Mouse (Mus musculus): ENCODE measurements around the gene Procr.

Procr gene

GRCm38 (mm10) chr2:155749394-155749793 is 1.5 kb upstream of the Procr start:
- DNase-seq (ENCODE audit: extremely low spot score, low read depth, low spot score), result no peak

- DNase-seq (ENCODE audit: extremely low spot score, low read depth, low spot score), result no peak
Observed at GRCm38 (mm10) chr2:155755746-155756145, 4.8 kb downstream of the Procr start.

GRCm38 (mm10) chr2:155756855-155757566 is 6.1 kb downstream of the Procr start:
- no peak for DNase-seq (ENCODE audit: extremely low spot score, low read depth, low spot score)

DNA sequence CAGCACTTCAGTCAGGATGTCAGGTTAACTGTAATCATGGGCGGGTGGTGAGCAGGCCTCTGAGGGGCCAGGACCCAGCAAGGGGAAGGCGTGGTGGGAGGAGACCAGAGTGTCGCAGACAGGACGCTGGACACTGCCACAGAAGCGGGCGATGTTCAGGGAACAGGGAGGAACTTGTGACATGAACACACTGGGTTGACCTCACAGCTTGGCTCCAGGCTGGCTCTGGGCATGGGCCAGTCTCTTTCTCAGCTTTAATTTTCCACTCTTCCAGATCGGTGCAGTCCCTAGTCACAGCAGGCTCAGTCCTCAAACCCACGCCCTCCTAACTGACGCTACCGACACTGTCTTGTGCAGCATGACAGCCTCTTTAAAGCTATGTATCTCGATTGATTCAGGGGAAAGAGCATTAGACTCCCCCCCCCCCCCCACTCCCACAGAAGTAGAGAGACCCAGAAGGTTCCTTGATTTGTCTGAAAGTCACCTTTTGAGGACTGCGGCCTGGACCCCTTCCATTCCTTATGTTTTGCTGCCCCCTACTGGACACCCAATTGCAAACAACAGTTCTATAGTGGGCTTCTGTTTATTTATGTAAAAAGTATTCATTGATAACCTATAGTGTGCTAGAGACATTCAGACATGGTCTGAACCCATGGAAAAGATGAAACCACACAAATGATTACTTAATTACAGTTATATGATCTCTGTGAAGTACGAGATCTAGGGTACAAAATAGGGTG is 13.9 kb downstream of the Procr start:
- peak; percentile 52 for DNase-seq (ENCODE audit: extremely low spot score, low read depth, low spot score)

DNA sequence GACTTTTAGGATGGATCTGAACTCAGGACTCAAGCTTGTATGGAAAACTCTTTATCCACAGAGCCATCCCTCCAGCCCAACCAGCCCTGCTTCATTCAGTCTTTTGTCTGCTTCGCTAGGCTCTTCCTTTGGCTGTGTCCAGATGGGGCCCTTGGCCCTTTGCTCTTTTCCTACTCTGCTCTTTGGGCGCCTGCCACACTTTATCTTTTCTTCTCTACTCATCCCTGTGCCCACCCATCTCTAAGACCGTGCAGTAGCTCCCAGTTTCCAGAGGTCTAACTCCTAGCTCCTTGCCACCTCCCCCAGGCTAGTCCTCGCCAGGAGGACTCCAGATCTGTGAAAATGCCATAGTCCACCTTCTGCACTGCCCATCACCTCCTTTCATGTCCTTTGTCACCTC is 22.7 kb downstream of the Procr start:
- no peak for DNase-seq (ENCODE audit: extremely low spot score, low read depth, low spot score)

DNA sequence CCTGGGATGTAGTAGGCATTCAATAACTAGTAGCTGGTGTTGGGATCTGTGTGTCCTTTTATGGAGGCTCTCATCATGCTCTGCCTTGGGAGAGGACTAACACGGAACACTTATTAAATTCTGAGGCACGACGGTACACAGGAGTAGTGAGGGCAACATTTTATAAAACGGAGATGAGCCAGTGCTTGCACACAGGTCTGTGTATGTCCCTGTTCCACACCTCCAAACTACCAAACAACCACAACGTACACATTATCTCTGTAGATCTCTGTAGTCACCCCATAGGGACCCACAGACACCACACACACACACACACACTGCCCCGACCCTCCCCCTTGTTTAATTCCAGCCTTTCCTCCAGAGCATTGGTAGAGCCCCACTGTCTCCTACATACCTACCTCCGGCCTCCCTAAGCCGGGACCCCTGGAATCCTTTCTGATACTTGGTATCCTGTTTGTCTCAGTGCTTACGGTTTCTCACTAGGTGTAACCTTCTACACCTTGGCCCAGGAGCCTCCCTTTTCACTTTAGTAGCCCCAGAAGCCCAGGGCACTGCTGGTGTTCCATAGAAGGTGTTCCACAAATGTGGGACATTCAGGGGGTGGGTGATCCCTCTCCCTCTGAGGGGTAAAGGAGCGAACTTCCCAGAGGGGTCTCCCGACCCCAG is 23.5 kb downstream of the Procr start:
- no peak for DNase-seq (ENCODE audit: extremely low spot score, low read depth, low spot score)

- DNase-seq (ENCODE audit: extremely low spot score, low read depth, low spot score), result no peak
Observed at GRCm38 (mm10) chr2:155774927-155775684, 24.2 kb downstream of the Procr start, which contains the start of gene Mmp24. TSS of gene Mmp24 (plus strand) at chr2:155775342.

DNA sequence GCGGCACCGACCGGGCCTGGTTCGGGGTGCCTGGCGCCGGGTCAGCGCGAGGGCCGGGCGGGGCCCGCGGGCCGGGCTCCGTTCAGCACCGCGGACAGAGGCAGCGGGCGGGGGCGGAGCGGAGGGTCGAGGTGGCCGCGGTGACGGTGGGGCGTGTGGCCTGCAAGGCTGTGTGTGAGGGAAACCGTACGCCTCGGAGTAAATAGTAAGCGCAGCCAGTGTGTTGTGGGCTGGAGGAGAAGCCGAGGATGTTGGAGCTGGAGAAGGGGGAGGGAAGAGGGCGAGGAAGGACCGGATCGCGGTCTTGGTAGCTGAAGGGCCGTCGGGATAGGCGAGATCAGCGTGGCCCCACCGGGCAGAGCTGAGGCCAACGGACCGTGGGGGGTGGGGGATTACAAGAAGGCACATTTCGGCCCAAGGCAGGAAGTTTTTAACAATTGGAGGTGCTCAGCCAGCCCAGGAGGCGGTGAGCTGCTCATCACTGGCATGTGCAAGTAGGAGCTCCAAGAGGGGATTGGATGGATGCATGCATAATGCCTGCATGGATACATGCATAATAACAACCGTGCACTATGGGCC is 24.9 kb downstream of the Procr start:
- no peak for DNase-seq (ENCODE audit: extremely low spot score, low read depth, low spot score)

DNA sequence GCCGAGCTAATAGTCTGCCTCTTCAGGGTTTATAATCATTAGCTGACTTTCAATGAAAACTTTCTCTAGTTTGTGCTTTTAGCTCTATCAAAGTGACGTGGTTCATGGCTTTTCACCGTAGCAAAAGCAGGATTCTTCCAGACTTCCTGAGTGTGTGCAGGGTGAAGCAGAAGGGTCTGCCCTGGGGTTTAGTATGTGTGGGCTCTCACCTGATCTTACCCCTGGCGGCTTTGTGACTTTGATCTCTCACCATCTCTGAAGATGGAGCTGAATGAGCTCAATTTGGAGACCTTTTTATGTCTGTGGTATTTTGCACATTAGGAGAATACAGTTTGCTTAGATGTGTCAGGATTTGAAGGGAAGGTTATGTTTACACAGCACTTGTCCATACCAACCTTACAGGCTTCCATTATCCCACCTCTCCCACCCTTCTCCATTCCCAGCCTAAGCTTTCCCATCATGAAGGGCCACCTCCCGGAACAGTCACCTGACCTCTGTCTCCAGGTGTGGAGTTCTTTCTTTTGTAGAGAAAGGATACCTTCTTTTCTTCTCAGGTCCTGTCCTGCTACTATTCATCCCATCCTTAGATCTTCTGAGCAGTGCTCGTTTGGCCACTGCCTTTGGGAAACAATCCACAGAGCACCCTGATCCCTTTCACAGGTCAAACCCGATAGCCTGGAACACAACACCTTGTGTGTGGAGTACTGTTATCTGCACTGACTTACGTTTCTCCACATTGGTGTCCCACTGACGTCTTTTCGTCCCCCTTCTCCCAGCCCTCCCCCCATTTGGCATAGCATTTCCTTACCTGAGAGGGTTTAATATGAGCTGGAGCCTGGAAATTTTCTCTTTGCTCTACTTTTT is 26.1 kb downstream of the Procr start:
- DNase-seq (ENCODE audit: extremely low spot score, low read depth, low spot score), result no peak

- DNase-seq (ENCODE audit: extremely low spot score, low read depth, low spot score), result no peak
Observed at GRCm38 (mm10) chr2:155777688-155777985, 26.7 kb downstream of the Procr start.

DNA sequence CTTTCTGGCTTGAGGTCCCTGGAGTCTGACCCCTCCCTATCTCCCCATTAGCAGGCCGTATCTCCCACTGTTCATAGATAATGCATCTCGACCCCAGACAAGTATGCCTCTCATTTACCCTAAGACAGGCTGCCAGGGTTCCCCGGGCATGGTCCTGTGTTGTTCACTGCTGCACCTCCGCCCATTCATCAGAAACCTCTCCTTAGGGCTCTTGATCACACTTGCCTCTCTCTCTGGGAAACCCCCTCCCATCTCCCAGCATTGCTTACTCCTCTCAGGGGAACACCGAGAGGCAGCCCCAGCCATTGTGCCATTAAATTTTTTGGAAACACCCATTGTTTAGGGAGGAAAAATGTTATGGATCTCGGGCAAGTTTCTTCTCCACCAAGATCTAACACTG is 27.1 kb downstream of the Procr start:
- DNase-seq (ENCODE audit: extremely low spot score, low read depth, low spot score), result no peak

GRCm38 (mm10) chr2:155779066-155779465 is 28.1 kb downstream of the Procr start:
- no peak for DNase-seq (ENCODE audit: extremely low spot score, low read depth, low spot score)

DNA sequence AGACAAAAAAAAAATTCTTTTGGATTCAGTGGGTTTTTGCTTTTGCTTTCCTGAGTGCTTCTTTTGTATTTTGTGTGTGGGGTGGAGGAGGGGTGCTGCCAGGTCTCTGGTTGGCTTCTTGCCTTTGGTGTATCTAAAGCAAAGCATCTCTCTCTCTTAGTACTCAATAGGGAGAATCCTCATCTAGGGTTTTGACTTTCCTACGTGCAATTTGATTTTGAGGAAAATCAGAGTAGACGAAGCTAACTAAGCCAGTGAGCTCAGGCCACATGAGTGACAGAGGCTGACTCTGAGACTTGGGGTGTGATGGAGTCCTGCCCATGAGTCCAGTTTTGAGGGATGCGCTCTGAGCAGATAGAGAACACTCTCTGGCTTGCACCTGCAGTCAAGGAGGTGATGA is 28.6 kb downstream of the Procr start:
- DNase-seq (ENCODE audit: extremely low spot score, low read depth, low spot score), result no peak

DNA sequence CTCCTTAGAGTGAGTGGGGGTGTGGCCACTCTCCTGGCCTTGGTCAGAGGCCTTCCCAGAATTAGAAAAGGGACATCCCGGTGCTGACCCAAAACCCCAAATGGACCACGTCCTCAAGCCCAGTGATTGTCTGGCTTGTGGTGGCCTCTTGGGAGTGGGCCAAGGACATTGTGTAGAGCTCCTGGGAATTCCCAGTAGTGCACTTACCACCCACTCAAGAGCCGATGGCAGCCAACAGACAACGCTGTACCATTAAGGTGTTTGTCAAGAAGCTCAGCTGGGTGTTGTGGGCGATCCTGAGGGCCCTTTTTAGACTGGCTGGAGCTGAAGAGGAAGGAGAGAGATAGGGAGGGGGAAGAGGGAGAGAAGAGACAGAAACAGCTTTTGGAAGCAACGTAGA is 33.6 kb downstream of the Procr start:
- DNase-seq (ENCODE audit: extremely low spot score, low read depth, low spot score), result no peak

DNA sequence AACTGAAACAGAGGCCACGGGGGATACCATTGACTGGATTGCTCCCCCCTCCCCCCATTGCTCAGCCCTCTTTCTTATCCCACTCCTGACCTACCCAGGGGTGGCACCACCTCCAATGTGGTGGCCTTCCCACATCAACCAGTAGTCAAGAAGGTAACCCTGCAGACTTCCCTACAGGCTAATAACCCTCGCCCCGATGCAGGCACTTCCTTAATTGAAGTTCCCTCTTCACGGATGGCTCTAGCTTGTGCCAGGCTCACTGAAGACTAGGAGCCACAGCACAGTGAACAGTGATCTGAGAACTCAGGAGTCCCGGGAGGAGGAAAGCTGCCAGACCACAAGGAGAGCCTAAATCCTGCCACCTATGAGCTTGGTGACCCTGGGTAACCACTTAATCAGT is 36.0 kb downstream of the Procr start:
- no peak for DNase-seq (ENCODE audit: extremely low spot score, low read depth, low spot score)

DNA sequence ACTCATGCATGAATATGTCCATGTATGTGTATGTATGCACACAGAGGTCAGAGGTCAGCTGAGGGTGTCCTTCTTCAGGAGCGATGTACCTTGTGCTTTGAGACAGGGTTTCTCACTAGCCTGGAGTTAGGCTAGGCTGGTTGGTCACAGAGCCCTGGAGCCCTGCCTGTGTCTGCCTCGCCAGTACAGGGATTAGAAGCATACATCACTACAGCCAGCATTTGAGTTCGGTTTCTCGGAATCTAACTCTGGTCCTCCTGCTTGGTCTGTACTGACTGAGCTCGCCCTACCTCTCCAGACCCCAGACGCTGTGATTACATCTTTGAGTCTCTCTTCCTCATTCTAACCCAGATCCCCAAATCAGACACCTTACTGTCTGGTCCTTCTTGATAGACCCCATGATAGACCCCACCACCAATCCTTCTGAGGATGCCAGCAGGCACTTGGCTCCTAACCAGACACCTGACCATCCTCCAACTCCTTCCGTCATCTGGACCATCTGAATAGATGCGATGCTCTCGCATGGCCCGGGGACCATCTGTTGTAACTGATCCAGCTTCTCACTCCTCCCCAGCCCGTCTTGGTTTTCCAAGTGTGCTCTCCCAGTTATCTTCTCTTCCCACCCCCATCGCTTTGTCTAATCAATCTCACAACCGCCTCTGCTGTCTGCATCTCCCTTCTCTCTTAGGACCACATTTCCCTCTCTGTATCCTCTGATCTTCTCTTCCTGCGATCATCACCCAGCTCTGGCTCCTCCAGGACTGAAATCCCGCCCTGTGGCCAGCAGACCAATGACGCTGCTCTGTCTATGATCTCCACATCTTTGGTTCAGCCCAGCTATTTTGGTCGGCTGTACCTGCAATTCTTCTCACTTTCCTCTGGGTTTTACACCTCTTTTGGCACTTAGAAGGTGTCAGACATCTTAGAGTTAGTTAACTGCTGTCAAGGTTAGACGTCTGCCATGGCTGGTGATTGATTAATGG is 37.3 kb downstream of the Procr start:
- DNase-seq (ENCODE audit: extremely low spot score, low read depth, low spot score), result no peak

GRCm38 (mm10) chr2:155792899-155793298 is 42.0 kb downstream of the Procr start:
- DNase-seq (ENCODE audit: extremely low spot score, low read depth, low spot score), result no peak

DNA sequence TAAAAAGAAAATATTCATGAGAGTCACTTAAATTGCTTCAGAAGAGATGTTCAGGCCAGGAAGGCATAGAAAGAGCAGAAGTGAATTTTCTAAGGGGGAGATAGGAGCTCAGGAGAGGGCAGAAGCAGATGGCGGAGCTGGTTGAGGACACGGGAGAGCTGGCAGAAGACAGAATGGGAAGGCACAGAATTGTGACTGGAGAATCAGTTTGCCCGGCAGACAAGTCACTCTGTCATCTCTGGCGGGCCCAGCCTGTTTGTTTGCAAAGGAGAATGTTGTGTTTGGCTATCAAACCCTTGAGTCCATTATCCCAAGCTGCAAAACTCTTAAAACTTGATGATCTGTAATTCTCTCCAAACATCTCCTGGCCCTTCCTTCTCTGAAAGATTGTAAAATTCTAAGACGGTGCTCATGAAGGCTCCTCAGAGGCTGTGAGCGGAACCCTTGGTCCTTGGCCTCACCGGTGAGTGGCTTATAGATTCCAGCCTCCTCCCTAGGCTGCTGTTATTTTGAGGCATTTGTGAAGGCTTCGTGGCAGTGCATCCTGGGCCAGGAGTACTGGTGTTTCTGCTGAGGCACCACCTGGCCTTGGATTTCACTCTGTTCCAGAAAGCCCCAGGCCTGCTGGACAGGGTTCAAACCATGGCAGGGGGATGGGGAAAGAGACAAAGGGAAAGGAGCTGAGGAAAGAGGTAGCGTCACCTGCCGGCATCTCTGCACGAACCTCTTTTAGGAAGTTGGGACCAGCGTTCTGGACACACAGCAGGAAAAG is 43.9 kb downstream of the Procr start:
- DNase-seq (ENCODE audit: extremely low spot score, low read depth, low spot score), result no peak
